Mouse (Mus musculus) embryonic fibroblast, embryonic 13.5 days (primary cell): ENCODE results near the gene Tmem150c.

Source experiments
- CTCF ChIP-seq: IDR thresholded peaks from 2 replicates; pipeline ENCODE4 v1.5.1; 2011; ENCODE audit warnings: mild to moderate bottlenecking, control low read depth, low read length, moderate library complexity, borderline replicate concordance; ENCODE audit not compliant: insufficient read depth
- POLR2A ChIP-seq: IDR thresholded peaks from 2 replicates; pipeline ENCODE4 v1.6.1; 2011; ENCODE audit warnings: low read depth, mild to moderate bottlenecking, control low read depth, low read length, moderate library complexity

DNA sequence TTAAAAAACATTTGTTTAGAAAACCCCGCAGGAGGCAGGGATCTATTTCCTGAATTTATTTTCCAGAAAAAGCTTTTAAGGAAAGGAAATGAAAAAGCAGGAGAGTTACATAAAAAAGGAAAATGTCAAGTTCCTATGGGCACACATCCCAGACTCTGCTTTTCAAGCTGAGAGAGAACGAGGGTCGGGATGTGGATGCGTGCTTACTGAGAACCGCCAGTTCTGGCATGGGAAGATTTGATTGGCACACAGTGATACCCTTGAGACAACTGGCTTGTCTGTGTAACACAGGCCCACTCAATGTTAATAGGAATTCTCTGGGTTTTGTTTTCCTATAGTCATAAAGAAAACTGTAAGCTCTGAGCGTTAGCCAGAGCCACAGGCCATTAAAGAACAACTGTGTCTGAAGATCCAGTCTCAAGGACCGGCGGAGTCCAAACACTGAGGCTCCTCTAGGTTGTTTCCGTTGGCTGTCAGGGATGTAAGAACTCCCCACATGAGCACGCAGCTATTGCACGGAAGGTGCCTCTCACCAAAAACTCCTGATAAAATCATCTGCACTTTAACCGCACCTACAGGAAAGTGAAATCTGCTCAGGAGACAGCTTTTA, 75.5 kb downstream of the Tmem150c start:
- TF ChIP-seq CTCF = no peak
- no peak for TF ChIP-seq POLR2A
